Mouse (Mus musculus) heart, adult 9 months (tissue): Measurements from ENCODE around the gene Rab5a.

ENCODE experiments used
- DNase-seq, 2 experiments: peaks; one replicate each; pipeline ENCODE4 v3.0.0; 2022; ENCODE audit warnings: low spot score in 2 of 2

The Rab5a gene

DNA sequence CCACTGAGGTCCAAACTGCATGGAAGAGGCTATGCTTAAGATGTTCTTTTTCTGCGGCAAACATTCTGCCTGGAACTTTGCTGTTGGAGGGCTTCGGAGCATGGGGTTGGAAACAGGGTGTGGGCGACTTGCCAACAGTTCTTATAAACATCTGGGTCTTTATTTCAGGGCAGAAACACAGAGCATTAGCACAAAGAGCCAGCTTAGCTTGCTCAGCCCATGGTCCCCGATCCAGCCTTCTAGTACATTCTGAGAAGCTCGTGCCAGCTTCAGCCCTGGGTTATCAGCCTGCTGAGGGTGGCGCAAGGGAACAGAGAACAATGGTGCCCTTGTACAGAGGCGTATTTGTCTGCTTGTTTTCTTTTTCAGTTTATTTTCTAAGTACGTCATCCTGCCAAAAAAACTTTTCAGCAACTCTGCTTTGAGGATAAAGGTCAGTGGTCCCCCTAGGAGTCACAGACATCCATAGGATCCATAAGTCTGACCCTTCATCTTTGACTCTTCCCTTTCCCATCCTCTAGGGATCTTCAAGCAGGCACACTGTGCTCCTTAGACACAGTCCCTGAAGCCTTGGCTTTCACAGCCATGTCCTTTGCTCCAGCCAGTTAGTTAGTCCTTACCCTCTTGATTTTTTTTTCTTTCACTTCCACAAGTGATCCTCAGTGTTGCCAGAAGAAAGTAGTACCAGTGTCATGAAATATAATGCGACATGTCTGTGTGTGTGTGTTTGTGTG lies 64.7 kb downstream of the Rab5a start:
- DNase-seq, result peak; percentile 31 to 33

DNA sequence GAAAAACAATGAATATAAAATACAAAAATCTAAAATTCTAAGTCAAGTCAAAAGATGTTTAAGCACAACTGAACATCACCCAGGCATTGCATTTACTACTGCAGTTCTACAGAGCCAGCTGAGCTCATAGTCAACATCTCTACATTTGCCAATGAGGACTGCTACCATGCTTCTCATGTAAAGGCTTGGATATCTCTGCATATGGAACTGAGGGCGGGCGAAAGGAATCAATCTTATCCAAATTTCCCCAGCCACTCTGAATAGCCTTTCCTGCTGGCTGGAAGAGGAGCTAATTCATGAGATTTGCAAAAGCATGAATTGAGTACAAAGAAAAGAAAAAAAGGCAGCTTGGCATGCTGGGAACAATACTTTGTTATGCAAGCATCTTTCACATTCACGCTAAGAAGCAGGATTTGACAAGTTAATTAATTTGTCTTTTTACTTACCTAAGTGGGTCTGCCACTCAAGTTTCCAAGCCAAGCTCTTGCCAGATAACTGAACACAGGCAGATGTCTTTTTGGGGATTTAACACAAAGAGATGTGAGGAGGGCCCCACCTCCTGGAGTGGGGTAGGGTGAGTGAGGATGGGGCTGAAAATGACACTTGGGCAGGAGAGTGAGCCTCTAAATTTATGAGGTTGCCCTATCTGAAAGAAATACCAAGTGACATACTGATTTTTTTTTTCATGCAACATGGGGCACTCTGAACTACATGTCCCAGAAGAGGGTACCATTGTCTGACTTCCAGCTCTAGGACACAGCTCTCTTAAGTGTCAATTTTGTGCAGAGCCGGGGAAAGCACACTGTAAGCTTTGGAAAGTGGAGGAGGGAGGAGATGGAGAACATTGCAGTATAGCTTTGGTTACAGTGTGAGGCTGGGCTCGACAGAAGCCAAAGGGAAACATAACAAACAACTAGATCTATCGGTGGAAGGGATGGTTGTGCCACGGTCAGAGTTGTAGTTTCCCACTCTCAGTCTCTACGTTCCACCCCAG lies 72.6 kb downstream of the Rab5a start:
- no peak for DNase-seq

DNA sequence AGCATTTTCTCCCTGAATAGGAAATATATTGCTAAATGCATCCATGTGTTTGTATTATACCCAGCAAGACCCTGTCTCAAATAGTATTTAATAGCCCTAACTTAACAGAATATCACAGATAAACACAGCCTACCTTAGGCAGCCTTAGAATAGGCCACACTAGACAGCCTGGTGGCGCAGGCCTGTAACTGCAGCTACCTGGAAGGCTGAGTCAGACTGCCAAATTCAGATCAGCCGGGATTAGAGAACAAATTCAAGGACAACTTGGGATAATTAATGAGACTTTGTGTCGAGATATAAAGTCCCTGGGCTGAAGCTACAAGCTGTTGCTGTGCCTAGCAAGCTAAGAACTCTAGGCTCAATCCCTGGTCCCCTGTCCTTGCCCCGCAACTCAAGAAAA lies 75.1 kb downstream of the Rab5a start:
- no peak for DNase-seq

DNA sequence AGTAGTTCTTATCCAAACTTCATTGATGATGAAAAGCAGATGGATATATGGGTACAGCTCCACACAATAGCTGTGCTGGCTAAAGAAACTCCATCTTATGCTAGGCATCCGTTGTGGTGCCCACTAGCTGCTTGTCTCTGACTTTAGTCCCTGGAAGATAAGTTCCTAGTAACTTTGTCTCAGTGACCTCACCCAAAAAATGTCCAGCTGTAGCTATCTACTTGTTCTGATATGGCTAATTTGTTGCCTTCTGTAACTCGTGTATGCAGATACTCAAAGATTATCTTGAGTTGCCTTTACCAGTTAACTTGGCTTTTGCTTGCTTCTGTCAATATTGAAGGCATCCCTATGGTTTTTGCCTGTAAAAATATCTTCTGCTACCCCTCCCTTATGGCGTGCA lies 75.8 kb downstream of the Rab5a start:
- DNase-seq, result no peak
